Mouse (Mus musculus) erythroid progenitor cell, adult 5-6 weeks (primary cell): ENCODE measurements around the gene Slc6a11. TPM values are rescaled to one million over a fixed set of nuclear protein-coding genes. Genes with fewer than 3 reads are reported as not detected.

Source experiments
- ATAC-seq: replicated peaks from 2 replicates; pipeline ENCODE4 v1.8.0; 2016; ENCODE audit warnings: moderate number of reproducible peaks, mild to moderate bottlenecking, moderate TSS enrichment, inconsistent platforms; ENCODE audit not compliant: poor library complexity, low FRiP score, severe bottlenecking
- total RNA-seq, 2 experiments: library from RNA; stranded (forward) in 1 of 2; stranded (reverse) in 1 of 2; fragments of 150-400 nt in 1 of 2; fragments of 186-747, 209-891 nt in 1 of 2; gene quantifications; 2 replicates each; pipeline versions ENCODE4 v1.2.3 to v1.2.4; 2015 to 2017; ENCODE audit warnings: low replicate concordance in 2 of 2

Gene Slc6a11
- total RNA-seq, 2 experiments from 2014 or later = not detected

- ATAC-seq = no peak
Measured at GRCm38 (mm10) chr6:114174398-114175140, 43.5 kb downstream of the Slc6a11 start.

GRCm38 (mm10) chr6:114178141-114178540 lies 47.1 kb downstream of the Slc6a11 start:
- ATAC-seq = no peak

- ATAC-seq = no peak
Measured at GRCm38 (mm10) chr6:114182366-114183179, 51.5 kb downstream of the Slc6a11 start.

- no peak for ATAC-seq
Measured at GRCm38 (mm10) chr6:114187121-114187520, 56.1 kb downstream of the Slc6a11 start.

GRCm38 (mm10) chr6:114188869-114189268 lies 57.8 kb downstream of the Slc6a11 start:
- no peak for ATAC-seq

- ATAC-seq = no peak
Measured at GRCm38 (mm10) chr6:114195998-114196397, 65.0 kb downstream of the Slc6a11 start.

- no peak for ATAC-seq
Measured at GRCm38 (mm10) chr6:114199200-114199845, 68.3 kb downstream of the Slc6a11 start.

GRCm38 (mm10) chr6:114204557-114204956 lies 73.5 kb downstream of the Slc6a11 start:
- ATAC-seq = no peak

GRCm38 (mm10) chr6:114208296-114208695 lies 77.3 kb downstream of the Slc6a11 start:
- no peak for ATAC-seq

- no peak for ATAC-seq
Measured at GRCm38 (mm10) chr6:114214393-114214792, 83.4 kb downstream of the Slc6a11 start.

GRCm38 (mm10) chr6:114216741-114217414 lies 85.8 kb downstream of the Slc6a11 start:
- no peak for ATAC-seq

GRCm38 (mm10) chr6:114224399-114224798 lies 93.4 kb downstream of the Slc6a11 start:
- no peak for ATAC-seq

- no peak for ATAC-seq
Measured at GRCm38 (mm10) chr6:114227378-114227777, 96.3 kb downstream of the Slc6a11 start.

- ATAC-seq = no peak
Measured at GRCm38 (mm10) chr6:114228196-114228595, 97.2 kb downstream of the Slc6a11 start.

- ATAC-seq = no peak
Measured at GRCm38 (mm10) chr6:114238892-114239644, 108.0 kb downstream of the Slc6a11 start.

GRCm38 (mm10) chr6:114245665-114246064 lies 114.6 kb downstream of the Slc6a11 start:
- ATAC-seq = no peak

- peak; percentile 75; the same call in 1 of the 2 replicates for ATAC-seq
Measured at GRCm38 (mm10) chr6:114250311-114250710, 119.3 kb downstream of the Slc6a11 start.

- no peak for ATAC-seq
Measured at GRCm38 (mm10) chr6:114254927-114255326, 123.9 kb downstream of the Slc6a11 start.

- no peak for ATAC-seq
Measured at GRCm38 (mm10) chr6:114257762-114258361, 126.8 kb downstream of the Slc6a11 start.
